Mouse (Mus musculus) thymus, postnatal 0 days (tissue): ENCODE data around the gene Arhgap22. TPM values are rescaled to one million over a fixed set of nuclear protein-coding genes. Genes with fewer than 3 reads are reported as not detected.

Source experiments
- DNase-seq: peaks from one replicate; pipeline ENCODE4 v3.0.0-alpha.2; 2015; ENCODE audit warnings: low spot score
- polyA plus RNA-seq: library from polyadenylated mRNA; unstranded; fragments of >200 nt; fragmentation: Nextera tagmentation; extraction: Ambion mirVana; gene quantifications from 2 replicates; pipeline ENCODE4 v1.2.1, GENCODE M21; 2015

The Arhgap22 gene
- polyA plus RNA-seq, 1 experiment from 2014 or later, result 3.4 TPM

DNA sequence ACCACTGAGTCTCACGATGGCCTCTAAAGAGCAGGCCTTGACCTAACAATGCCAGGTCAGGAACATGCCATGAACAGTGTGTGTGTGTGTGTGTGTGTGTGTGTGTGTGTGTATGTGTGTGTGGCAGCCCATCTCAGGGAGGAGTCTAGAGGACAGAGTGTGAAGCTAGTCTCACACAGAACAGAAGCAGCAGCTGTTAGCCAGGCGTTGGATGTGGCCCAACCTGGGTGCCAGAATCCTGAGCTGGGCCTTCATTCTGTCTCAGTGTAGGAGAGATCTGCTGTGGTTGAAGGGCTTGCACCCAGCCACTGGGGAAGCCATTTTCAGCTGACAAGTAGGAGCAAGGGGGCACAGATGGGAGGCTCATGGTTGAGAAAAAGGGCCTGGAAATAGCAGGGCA lies 64.5 kb downstream of the Arhgap22 start:
- no peak for DNase-seq

DNA sequence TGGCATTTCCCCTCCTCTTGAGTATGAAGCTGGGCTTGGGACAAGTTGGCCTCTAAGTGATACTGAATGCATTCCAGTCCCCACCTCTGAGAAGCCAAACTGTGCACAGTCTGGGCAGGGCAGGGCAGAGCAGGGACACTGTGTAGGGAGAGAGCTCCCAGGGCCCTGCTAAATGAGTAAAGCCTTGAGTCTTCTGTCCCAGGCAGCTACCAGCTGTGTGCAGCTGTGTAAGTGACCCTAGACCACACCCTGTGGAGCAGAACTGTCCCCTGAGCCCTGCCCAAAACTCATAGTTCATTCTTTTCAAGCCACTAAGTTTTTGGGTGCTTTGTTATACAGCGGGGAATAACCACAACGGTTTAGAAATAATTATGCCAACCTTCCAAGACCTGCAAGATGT lies 67.1 kb downstream of the Arhgap22 start:
- no peak for DNase-seq

DNA sequence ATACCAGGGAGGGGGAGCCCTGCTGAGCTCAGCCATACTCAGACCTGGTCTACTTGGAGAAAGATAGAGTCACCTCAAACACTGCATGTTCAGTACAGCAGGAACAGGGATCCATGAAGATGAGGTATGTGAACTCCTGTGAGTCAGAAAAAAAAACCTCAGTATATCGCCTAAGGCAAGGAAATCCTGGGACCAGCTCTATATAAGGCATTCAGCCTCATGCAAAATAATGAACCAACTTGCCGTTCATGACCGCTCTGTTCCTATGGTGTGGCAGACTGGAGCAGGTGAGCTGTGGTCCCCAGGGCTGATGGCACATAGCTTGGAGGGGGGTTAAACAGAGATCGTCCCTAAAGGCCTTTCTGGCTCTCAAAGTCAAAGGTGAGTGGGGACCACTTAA lies 68.6 kb downstream of the Arhgap22 start:
- DNase-seq, result no peak

DNA sequence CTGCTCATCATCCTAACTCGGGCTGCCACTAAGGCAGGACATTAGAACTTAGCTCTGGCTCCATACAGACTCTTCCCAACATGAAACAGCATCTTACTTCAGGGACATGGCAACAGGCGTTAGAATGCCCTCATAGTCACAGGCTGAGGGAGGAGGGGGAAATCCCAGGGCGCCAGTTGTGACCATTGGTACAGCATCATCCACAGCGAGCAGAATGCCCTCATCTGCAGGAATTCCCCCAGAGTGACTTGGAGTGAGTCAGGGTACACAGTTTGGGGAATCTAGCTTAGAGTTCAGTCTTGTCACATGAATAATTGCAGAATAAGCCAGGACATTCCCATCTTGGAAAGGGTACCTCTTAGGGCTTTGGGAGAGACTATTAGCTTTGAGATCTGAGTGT lies 74.1 kb downstream of the Arhgap22 start:
- DNase-seq, result no peak

DNA sequence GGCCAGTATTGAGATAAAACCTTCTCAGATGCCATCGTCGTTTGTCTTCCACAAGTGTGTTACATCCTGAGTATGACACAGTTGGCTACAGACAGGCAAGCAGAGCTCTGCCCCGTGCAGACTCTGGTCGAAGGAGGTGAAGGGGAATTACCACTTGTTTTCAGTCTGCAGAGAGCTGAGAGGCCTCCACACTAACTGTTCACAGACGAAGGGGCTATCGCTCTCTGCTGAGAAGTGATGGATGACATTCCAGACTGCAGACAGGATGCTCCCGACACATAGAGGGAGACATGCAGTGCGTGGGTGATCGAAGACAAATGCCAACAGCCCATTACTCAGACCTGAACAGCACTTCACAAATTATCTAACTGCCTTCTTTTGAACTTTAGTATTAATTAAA lies 76.2 kb downstream of the Arhgap22 start:
- no peak for DNase-seq

DNA sequence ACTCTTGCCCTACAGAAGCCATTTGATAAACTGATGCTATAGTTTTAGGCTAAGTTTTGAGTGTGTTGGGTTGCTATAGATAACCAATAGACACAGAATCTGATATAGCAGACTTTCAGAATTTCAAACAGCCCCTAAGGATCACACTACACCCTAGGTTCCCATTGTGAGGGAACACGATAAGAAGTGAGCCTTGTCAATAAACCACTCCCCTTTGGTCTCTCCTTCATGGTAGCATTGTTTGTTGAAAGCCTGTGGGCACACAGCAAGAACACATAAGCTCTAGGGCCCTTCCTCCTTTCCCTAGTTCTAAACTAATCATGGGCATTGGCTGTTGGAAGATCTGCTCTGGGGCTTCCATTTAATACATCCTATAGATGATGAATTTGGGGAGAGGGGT lies 80.7 kb downstream of the Arhgap22 start:
- DNase-seq, result no peak

DNA sequence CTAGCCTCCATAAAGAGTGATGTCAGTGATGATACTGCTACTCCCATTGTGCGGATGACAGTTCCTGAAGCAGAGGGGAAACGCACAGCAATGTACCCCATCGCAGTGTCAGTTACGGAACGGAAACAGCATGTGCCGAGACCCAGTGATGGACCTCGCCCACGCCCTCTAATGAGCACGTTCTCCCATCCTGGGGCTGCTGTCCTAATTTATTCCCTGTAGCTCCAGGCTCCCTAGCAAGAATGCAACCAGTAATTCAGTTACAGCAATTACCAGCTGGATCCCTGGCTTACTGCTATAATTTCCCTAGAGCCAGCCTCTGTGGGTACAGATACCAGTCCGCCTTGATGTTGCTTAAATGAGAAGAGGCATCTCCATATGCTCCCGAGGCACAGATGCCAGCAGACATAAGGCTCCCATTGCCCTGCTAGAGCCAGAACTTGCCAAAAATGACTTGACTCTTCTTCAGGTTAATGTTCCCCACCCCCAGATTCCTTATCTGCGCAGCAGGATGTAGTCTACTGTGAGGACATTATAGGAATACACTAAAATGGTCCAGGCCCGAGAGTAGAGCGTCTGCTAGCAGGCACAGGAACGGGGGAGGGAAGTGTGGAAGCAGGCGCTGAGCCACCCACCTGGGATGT lies 83.0 kb downstream of the Arhgap22 start:
- DNase-seq, result no peak

DNA sequence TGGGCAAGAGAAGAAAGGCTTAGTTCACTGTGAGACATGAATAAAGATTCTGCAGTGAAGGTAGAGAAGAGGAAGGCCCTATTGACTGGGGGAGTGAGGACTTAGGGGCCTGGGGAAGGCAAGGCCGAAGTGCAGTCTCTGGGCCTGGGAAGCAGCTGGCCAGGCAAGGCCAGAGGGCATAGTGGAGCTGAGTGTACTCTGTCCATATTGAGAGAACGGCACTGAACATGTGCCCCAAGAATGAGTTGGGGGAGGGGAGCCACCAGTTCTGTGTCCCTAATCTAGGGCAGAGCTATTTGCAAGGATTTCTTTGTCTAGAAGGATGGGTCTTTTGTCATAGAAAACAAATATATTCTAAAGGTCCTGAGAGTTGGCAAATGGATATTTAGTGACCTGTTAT lies 86.8 kb downstream of the Arhgap22 start:
- no peak for DNase-seq

DNA sequence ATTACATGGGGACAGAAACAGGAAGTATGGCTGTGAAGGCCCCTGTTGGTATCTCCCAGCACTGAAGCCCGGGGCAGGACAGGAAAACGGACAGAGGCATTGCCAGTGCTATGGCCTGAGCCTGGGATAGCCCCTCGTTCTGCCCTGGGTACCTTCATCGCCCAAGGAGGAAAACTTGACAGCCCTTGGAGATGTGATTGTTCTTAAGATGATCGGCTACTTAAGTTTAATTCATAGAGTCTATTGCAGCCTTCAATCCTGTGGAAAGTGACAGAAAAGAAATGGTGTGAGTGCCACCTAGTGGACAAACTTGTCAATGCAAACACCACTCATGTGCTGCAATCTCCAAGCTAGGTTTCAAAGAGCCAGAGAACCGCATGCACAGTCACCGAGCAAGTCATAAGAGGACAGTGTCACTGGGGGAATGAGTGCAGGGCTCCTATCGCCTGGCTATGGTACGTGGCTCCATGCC lies 89.6 kb downstream of the Arhgap22 start:
- peak; percentile 75 for DNase-seq

DNA sequence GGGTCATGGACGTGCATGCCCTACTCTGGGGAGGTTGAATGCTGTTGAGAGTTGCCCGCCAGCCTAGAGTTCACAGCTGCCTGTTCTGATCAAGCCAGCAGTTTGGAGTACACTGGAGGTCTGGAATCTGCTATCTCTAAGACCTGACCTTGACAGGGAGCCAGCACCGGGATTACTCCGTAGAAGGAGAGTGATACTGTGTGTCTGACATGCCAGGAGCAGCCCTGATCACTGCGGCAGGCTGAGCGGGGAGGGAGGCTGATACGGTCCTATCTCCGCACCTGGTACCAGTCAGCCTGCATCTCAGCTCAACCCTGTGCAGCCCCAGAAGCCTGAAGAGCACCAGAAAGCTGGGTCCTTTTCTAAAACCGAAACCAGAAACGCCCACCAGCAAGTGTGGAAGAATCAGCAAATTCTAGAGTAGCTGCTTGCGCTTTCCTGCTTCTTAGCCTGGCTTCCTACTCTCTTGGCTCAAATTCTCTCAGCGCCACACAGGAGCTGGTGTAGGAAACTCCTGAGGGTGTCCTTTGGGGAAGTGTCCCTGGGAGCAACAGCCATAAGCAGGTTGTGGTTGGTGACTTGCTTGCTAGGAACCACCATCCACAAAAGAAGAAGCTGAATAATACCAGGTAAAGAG lies 91.9 kb downstream of the Arhgap22 start:
- no peak for DNase-seq

DNA sequence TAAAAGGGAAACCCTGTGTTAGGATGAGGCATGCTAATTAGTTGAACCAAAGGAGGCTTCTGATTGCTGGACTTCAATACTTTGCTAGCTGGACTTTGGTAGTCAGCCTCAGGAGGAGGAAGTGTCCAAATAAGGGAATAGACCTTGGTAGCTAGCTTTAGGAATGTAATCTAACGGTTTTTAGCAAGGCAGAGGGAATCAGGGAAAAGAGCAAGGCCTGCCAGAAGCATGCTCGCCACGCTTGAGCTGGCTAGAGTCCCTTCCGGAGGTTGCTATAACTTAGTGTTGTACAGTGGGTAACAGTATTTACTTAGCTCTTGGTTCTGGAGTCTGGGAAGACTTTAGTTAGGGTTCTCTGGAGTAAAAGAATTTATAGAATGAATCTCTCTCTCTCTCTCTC lies 96.9 kb downstream of the Arhgap22 start:
- DNase-seq, result no peak

DNA sequence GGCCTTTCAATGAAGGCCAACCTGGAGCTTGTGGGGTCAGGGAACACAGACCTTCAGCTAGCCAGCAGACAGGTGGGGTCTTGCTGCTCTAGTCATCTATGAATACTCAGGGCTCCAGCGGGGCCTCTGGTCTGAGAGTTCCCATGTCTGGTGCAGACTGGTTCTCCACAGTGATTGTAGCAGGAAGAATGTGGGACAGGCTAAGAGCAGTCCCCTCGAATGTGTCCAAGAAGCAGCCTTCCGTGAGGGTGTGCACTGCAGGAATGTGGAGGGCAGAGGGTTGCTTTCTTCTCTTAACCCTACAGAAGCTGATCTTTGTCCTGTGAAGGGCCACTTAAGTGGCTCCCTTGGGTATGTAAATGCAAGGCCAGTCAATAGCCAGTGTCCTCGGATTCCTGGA lies 98.5 kb downstream of the Arhgap22 start:
- DNase-seq, result no peak

DNA sequence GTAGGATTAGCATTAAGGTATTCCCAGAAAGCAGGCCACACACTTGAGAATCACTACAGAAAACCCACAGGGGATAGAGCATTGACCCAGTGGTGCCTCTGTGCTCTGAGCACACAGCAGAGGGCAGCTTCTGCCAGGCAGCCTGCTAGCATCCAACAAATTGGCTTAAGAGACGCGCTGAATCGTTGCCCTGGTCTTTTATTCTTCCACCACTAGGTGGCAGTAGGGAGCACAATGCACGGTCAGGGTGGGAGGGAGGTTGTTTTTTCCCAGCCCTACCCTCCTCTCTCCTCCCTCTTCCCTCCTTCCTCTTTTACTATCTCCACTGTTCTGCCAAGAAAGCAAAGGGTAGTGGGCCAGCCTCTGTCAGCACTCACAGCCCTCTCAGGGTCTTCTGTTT lies 99.8 kb downstream of the Arhgap22 start:
- peak; percentile 53 for DNase-seq

DNA sequence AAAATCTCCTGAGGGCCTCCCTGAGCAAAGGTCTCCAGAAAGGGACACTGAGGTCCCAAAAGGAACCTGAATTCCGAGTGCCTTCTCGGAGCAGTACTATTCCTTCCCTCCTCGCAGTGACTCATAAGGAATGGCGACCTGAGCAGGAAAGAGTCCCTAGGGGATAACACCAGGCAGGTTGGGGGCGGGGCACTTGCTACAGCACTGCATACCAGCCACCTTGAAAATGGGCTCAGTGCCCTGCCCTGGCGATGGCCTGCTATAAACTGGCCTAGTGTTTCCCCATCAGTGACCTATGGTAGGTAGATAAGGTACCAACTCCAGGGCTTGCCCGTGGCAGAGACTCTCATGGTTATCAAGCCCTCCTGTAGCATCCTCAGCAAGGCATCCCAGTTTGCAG lies 100.3 kb downstream of the Arhgap22 start:
- DNase-seq, result no peak

DNA sequence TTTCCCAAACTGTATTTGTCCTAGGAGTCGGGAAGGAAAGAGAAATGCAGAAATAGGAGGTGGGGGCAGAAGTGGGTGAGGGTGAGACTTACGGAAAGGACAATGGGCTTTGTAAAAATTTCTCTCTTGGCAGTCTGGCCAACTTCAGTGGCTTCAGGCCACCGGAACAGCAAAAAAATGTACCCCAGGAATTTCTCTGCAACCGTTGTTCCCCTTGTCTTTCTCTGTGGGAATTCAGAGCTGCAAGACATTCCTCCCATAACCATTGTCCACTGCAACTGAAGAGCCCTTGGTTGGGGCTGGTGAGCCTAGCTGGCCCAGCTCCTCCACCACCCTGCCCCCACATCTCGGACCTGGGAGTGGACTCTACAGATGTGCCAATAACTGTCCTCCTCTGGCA lies 101.3 kb downstream of the Arhgap22 start:
- DNase-seq, result no peak

DNA sequence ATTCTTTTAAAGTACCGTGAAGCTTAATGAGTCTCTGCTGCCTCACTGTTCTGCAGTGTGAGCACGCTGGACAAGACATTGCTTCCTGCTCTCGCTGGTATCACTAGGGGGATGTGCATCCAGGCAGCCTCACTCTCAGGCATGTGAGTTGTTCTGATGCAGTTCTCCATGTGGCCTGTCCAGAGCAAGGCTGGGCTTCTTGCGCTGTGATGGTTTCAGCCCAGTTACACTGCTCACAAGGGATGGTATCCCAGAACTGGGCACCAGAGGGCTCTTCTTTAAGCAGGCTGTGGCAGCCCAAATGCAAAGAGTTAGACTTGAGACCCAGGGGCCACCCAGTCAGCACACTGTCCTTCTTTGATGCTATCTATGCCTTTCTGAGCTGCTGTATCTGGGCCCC lies 101.9 kb downstream of the Arhgap22 start:
- no peak for DNase-seq

DNA sequence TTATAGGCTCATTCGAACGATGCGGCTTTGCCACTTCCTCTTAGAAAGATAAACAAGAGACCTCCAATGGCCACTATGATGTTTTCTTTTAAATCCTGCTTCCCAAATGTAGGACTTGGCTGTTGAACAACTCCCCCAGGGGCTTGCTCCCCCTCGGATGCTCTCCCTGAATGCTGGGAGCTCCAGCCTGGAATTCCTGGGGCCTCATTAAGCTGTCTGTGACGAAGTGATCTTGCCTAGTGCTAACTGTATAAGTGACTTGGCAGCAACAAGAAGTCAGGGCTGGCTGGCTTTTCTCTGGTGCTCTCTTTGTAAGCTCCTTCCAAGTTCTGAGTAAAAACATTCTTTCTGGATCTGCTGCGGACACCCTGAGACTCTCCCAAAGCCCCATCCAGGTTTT lies 104.1 kb downstream of the Arhgap22 start:
- no peak for DNase-seq

DNA sequence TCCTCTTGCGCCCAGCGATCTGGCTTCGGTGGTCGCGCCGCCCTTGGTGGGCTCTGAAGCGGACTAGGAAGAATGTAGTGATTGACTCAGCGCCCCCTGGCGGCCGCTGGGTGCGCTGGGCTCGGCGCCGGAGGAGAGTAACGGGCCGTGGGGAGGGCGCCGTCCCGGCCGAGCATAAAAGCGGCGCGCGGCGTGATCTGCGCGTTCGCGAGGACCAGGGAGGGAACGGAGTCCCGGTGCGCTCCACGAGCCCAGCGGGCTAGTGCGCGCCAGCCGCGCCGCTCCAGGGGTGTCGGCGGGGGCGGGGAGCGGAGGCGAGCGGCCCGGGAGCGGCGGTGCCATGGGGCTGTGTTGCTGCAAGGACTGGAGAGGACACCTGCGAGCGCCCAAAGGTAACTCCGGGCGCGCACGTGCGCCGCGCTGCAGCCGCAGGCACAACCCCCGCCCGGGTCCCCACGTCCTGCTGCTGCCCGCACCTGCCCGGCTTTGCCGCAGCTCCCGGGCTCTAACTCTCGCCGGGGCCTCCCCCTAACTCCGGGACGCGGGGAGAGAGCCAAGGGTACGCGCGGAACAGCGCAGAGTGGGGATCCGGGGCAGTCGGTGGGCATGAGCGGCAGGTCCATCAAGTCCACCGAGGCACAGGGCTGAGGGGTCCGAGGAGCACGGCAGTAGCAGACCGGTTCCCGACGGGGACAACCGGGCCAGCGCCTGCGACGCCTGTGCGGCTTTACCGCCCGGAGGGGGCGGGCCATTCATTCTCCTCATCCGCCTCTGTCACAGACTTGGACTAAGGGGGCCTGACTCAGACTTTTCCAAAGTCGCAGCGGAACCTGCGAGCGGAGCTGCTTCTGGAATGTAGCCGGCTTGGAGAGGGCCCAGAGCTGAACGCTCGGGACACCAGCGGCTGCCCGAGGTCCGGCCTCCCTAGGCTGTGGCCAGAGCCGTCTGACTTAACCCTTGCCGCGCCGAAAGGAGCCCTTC lies 106.0 kb downstream of the Arhgap22 start:
- DNase-seq, result peak; percentile 65

DNA sequence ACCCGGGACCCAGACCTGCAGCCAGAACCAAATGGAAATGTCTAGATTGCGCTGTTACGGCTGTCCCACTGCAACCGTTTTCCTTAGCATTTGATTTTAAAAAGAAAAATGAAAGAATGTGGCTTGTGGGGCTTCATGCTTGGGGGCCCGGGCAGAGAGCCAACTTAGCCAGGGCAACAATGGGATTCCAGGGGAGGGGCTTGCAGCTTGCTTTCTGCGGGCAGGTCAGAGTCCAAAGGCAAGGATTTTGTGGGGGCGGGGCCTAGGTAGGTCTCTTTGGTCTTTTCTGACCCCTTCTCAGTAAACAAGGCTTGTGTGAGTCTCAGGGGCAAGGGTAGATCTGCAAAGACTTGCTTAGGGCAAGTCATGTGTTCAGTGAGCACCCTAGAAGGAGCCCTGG lies 107.0 kb downstream of the Arhgap22 start:
- DNase-seq, result no peak

DNA sequence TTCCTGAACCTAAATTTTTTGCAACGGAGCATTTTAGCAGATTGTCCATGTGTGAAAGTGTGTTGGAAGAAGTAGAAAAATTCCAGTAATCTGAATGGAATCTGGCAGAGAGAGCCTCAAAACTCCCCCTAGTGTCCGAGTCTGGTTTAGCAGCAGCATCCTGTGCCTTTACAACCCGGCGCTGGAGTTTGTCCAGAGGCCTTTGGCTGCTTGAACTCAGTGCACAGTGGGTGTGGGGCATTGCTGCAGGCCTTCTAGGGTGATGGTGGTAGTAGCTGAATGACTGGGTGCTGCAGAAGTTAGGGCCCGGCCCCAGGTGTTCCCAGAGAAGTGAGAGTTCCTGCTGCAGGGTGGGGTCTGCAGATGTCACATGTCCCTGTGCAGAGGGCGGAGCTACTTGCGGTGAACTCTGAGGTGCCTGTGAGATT lies 108.8 kb downstream of the Arhgap22 start:
- DNase-seq, result peak; percentile 46

DNA sequence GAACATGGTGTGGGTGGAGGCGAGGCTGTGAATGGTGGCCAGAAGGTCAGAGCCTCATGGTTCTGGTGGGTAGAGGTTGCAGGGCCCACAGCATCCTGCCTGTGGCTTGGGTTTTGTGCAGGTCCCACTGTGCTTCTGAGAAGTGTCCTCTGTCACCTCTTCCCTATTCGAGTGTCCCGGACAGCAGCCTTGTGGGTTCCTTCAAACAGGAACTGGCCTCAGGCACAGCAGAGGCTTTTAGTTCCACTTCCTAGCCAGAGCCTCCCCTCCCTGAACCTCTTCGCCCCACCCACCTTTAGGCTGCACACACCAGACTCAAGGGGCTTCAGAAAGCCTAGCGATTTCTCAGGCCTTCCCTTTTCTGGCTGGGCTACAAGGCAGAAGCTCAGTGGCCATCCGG lies 110.7 kb downstream of the Arhgap22 start:
- DNase-seq, result no peak

DNA sequence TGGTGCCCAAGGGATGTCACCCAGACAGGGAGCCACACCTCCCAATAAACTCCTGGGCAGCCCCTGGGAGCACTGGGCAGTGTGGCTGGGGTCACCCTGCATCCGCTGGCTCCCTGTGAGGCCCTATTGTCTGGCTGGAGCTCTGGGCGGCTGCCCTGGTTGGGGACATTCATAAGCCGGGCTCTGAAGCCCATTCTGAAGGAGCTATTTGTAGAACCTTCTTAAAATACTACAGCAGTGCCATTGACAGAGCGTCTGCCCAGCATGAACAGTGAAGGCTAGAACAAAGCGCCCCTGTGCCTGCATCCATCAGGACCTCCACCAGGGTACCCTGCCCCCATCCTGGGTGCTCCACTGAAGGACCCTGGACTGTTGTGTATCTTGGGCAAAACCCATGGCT lies 114.5 kb downstream of the Arhgap22 start:
- DNase-seq, result no peak
